Mouse (Mus musculus): ENCODE results near the gene Spop.

Spop gene

DNA sequence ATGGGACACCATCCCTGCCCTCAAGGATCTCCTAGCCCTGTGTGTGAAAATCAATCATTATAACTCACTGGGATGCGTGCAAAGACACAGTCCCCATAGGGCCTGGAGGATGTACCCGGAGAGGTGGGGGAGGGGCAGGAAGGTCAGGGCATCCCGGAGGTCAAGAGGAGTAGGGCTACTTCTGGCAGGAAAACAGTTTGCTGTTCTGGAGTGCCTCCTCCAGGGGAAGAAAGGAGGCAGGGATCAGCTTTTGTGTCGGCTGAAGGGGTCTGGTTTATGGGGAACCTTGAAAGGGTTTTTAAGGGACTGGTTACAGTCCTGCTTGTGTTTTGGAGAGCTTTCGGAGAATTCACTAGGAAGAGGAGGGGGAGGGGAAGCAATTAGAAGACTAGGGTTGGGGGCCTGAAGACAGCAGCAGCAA lies 102.6 kb downstream of the Spop start:
- no peak for DNase-seq (ENCODE audit: extremely low read depth, low read depth, low spot score)

DNA sequence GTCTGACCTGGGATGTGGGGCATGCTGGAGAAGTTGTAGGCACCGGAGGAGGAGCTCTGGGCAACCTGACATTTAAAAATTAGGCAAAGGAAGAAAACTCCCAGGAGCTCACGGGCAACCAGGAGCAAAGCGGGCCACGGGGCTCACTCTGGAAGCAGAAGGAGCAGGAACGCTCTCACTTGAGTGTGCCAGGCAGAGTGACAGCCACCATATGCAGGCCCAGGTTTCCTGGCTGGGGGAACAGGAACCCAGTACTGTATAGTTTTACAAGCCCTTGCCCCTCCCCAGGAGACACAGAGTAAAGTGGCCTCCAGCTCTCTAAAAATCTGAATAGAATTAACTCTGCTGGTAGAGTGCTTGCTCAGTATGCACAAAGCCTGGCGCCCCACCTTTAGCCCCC lies 103.3 kb downstream of the Spop start:
- DNase-seq (ENCODE audit: extremely low read depth, low read depth, low spot score), result no peak

DNA sequence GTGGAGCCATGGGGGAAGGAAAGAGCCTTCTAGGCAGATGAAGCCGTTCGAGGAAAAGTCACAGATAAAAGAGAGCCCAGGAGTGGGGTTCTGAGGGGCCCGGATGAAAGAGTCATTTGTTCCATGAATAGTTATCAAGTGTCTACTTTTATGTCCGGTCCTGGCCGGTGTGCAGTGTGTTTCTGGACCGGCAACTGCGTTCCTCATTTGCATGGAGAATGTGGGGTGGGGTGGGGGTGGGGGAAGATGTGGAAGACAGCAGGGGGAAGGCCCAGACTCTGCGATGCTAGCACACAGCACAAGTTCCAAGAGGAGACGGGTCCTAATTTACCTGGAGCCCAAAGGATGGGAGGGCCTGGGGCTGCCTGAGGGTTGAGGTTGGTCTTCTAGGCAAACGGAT lies 105.4 kb downstream of the Spop start:
- no peak for DNase-seq (ENCODE audit: extremely low read depth, low read depth, low spot score)

DNA sequence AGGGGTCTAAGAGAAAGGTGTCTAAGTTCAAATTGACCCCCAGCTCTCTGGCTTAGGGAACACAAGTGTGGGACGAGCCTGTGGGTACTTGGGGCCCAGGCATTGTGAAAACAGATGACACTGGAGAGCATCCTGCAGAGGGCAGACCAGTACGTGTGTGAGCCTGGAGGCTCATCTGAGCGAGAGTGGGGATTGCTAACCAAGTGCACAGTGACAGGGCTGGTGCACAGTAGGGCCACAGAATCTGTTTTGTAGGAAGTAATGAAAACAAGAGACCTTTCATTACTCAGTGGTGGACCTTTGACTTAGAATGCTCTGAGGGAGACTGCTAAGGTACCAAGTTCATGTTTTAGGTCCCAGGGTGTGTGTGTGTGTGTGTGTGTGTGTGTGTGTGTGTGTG lies 106.1 kb downstream of the Spop start:
- DNase-seq (ENCODE audit: extremely low read depth, low read depth, low spot score), result no peak

DNA sequence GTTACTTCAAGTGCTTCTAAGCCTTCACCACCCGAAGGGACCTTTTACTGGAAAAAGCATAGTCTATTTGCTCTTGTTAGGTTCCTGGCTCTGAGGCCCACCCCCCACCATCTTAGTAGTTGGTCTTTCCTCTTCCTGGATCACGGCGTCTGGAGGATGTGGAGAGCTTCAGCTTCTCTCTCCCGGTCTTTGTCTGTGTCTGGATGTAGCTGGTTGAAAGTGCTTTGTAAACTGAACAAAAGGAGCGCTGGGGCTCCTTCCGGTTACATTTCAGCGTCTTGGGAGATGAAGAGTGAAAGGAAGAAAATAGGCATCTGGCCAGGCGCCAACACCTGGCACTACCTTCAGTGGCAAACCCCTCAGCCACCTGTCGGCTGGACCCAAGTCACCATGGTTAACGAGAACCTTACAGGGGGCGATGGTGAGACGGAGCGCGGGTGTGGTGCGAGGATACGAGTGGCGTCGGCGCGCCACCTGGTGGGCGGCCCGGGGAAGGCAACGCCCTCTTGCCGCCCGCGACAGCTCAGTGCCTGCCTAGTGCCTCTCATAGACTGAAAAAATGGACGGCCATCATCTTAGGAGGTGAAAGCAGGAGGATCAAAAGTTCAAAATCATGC lies 106.7 kb downstream of the Spop start:
- no peak for DNase-seq (ENCODE audit: extremely low read depth, low read depth, low spot score)

DNA sequence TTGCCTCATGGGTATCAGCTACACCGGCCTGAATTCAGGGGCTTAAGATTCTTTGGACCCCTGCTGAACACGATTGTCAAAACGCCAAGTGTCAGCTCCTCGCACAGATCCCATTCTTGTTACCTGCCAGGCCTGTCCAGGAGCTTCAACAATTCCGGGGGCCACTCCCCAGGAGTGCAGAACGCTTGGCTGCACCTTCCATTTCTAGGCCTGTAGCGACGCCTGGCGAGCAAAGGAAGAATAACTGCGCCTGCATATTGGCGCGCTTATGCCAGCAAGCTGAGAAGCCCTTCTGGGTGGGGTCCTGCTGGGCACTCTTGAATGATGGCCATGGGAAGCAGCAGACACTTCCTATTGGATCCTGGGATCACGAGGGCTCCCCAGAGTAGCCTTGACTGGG lies 107.7 kb downstream of the Spop start:
- no peak for DNase-seq (ENCODE audit: extremely low read depth, low read depth, low spot score)

DNA sequence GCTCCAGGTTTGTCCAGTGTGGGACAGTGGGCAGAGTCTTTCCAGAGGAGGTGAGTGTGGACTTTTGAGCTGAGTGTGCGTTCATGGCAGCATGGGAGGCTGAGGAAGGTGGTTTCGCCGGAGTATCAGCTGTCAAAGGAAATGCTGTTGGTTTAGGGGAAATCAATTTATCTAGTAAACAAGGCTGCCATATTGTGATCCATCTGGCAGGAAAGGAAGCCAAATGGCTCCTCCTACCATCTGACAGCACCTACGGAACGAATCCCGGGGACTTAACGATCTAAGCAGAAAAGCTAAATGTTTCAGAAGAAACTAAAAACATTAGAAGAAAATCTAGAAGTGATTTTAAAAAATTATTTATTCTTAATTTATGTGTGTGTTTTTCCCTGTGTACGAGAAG lies 113.4 kb downstream of the Spop start:
- no peak for DNase-seq (ENCODE audit: extremely low read depth, low read depth, low spot score)

DNA sequence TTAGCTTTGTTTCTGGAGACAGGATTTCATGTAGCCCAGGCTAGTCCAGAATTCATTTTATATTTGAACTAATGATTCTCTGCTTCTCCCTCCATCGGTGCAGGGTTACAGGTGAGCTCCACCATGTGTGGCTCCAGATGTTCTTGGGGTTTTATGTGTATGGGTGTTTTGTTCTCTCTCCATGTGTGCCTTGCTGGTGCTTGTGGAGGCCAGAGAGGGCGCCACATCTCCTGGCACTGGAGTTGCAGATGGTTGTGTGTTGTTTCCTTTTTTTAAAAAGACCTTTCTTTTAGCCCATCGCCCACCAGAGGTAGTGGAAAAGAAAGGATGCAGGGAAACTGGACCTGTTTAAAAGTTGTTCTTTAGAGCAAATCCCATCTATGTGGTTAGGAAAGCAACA lies 114.4 kb downstream of the Spop start:
- no peak for DNase-seq (ENCODE audit: extremely low read depth, low read depth, low spot score)

DNA sequence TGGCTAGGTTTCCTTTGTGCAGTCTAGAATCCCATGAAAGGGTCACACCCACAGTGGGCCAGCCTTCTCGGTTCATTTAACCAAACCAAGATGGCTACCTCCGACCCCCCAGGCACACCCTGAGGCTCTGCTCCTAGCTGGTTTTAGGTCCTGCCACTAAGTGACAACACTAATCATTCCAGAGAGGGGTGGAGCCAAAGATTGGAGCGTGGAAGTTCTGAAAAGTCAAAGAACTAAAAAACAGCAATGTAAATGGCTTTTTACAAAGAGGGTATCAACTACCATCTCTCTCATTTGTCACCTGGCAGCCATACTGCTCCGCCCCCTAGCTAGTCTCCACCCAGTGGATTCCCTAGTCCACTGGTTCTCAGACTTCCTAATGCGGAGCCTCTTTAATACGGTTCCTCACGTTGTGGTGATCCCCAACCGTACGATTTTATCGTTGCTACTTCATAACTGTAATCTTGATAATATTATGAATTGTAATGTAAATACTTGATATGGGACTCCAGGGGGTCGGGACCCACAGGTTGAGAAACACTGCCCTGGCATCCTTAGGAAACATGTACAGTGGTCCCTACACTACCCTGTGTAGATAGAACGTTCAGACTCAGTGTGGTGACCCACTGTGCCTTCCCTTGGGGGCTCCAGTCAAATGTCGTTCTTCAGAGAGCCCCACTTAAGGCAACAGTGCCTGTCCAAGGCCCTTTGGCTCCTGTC lies 118.6 kb downstream of the Spop start:
- no peak for DNase-seq (ENCODE audit: extremely low read depth, low read depth, low spot score)

DNA sequence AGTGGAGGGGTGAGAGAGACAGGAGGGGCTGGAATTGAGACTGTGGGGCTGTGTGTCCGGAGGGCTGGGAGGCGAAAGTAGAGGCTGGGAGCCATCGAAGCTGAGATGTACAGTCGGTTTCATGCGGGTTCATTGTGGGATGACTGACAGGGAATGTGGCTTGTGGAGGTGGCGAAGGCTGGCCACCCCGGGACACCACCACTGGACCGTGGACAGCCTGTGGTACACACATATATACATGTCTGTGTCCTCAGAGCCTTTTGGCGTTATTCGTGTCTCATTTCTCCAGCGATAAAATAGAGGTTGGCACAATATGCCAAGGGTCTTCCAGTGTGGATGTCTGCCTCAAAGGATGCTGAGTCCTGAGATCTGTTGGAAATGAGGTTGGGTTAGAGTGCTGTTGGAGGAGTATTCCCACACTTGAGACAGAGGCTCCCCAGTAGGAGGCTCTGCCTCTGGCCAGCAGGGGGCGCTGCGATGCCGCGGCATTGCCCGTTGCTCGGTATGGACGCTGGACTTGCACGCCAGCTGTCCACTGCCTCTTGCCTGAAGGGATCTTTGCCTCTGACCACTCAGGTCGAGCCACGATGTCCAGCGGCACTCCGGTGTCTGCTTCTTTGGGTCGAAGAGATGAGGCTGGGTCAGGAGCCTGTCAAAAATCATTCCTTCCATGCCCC lies 119.7 kb downstream of the Spop start:
- no peak for DNase-seq (ENCODE audit: extremely low read depth, low read depth, low spot score)

DNA sequence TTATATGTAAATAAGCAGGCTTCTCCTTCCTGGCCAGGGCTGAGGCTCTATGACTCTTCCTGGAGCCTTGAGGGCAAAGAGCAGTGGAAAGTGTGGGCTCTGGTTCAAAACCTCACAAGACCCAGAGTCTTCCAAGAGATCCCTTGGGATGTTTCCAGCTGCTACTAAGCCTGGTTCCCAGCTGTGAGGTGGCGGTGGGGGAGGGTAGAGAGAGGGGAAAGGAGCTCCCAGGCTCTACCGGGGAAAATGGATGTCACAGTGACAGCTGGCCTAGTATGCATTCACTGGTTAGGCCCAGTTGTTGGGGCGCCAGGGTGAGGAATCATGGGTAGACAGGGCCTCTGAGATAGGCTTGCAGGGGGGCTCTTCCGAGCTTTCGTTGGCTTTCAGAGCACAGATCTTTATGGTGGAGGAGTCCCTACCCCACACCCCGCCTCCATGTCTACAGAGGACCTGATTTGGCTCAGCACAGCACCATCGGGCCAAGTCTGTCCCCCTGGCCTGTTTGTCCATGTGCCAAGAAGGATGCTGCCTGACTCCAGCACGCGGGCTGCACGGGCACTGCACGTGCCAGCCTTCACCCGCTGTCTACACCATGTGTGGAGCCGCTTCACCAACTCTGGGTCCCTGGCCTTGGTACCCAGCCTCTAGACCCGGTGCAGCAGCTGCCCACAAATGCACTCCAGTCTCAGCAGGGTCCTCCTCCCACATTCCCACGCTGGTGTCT lies 124.7 kb downstream of the Spop start:
- DNase-seq (ENCODE audit: extremely low read depth, low read depth, low spot score), result no peak

DNA sequence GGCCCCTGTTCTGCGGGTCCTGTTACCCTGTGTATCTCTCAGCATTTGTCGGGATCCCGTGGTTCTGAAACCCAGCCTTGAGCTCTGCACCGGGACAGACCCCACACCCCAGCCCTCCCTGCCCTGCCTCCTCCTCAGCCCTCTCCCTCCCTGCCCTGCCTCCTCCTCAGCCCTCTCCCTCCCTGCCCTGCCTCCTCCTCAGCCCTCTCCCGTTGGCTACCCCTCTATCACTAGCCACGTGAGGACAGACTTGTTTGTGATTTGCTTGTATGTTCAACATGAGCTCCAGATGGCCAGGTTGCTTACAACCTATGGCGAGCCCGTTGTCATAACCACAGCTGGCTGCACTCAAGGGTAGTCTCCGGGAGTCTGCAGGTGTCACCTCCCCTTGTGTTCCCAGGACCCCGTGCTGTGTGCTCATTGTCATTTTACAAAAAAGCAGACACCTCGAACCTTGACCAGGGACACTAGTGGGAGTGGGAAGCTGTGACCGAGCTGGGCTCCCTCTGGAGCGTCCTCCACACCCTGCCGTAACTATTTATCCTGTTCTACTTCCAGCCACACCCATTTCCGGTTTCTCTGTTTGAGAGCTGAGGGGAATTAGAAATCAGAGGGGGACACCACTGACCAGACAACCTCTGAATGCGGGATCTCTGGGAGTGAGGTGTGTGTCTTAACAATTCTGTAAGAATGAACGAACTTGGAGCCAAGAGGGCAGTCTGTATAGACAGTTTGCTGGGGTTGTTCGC lies 126.9 kb downstream of the Spop start:
- no peak for DNase-seq (ENCODE audit: extremely low read depth, low read depth, low spot score)

Measured in fat pad, adult 2 months (tissue).